Mouse (Mus musculus) urinary bladder, postnatal 14 days (tissue): Measurements from ENCODE around the gene Eif2s3y.
A peak's percentile ranks its signal among the peaks of the same experiment; 100 is the strongest.

Experiments
- DNase-seq: peaks from one replicate; pipeline ENCODE4 v3.0.0; 2021; ENCODE audit warnings: low spot score

Gene Eif2s3y

GRCm38 (mm10) chrY:1009882-1010751, at the start of gene Eif2s3y:
Gene Eif2s3y (plus strand): TSS chrY:1010543.
- peak; percentile 76 for DNase-seq
